Mouse (Mus musculus) intestine, embryonic 15.5 days (tissue): ENCODE results near the gene Pbx2. TPM values are rescaled to one million over a fixed set of nuclear protein-coding genes. Genes with fewer than 3 reads are reported as not detected.
A peak's percentile ranks its signal among the peaks of the same experiment; 100 is the strongest.

Experiments
- ATAC-seq: fragments of 200-750 bp; cut with Nextera tagmentation; 2 replicates; pipeline ENCODE4 v1.8.0; 2017; ENCODE audit warnings: moderate TSS enrichment, moderate library complexity
- H3K27ac ChIP-seq: fragments of 300-500 bp; sonication (generic); 2 replicates; pipeline ENCODE4 v1.5.1; 2015; ENCODE audit warnings: mild to moderate bottlenecking, inconsistent platforms
- H3K27me3 ChIP-seq: fragments of 300-500 bp; sonication (generic); replicated peaks from 2 replicates; pipeline ENCODE4 v1.6.1; 2015; ENCODE audit warnings: inconsistent platforms
- H3K36me3 ChIP-seq: fragments of 300-500 bp; sonication (generic); 2 replicates; pipeline ENCODE4 v1.6.1; 2015; ENCODE audit warnings: inconsistent platforms
- H3K4me1 ChIP-seq: fragments of 300-500 bp; sonication (generic); replicated peaks from 2 replicates; pipeline ENCODE4 v1.6.1; 2015; ENCODE audit warnings: inconsistent platforms
- H3K4me2 ChIP-seq: fragments of 300-500 bp; sonication (generic); replicated peaks from 2 replicates; pipeline ENCODE4 v1.6.1; 2015; ENCODE audit warnings: mild to moderate bottlenecking, inconsistent platforms
- H3K4me3 ChIP-seq: fragments of 300-500 bp; sonication (generic); replicated peaks from 2 replicates; pipeline ENCODE4 v1.5.1; 2015; ENCODE audit warnings: inconsistent platforms
- H3K9ac ChIP-seq: fragments of 300-500 bp; sonication (generic); 2 replicates; pipeline ENCODE4 v1.6.1; 2015; ENCODE audit warnings: inconsistent platforms
- H3K9me3 ChIP-seq: fragments of 300-500 bp; sonication (generic); 2 replicates; pipeline ENCODE4 v1.6.1; 2016; ENCODE audit warnings: inconsistent platforms
- WGBS: fragments of 180-500 bp; shearing (Covaris S2); methylation state at CpG from one replicate; pipeline ENCODE4 v1.1.7; 2015; 5-methylcytosine and 5-hydroxymethylcytosine counted together
- polyA plus RNA-seq: library from polyadenylated mRNA; unstranded; fragments of >200 nt; fragmentation: Nextera tagmentation; extraction: Ambion mirVana; gene quantifications from 2 replicates; pipeline ENCODE4 v1.2.1, GENCODE M21; 2015

Gene Pbx2
- polyA plus RNA-seq, 1 experiment from 2014 or later: 8.8 TPM

- no peak overlapping the region for H3K27ac ChIP-seq
- H3K9ac ChIP-seq: no peak overlapping the region
- H3K4me3 ChIP-seq: no peak overlapping the region
- H3K36me3 ChIP-seq: no peaks in the 10 kb centered on the region
- H3K27me3 ChIP-seq: no peaks in the 10 kb centered on the region
- WGBS: 88% methylated on average over 8 of the region's 8 CpGs
- no peaks in the 10 kb centered on the region for H3K9me3 ChIP-seq
- H3K4me2 ChIP-seq: no peak overlapping the region
- H3K4me1 ChIP-seq: peaks cover 16% of the 10 kb centered on the region
- no peak for ATAC-seq
Observed at GRCm38 (mm10) chr17:34583819-34584218, 7.2 kb upstream of the Pbx2 start.

- Histone ChIP-seq H3K4me3 (no peak overlapping the region), H3K27me3 (no peaks in the 10 kb centered on the region), H3K9ac (no peak overlapping the region), H3K36me3 (no peaks in the 10 kb centered on the region), H3K4me2 (no peak overlapping the region), H3K4me1 (peaks cover 26% of the 10 kb centered on the region), H3K27ac (no peak overlapping the region), H3K9me3 (no peaks in the 10 kb centered on the region)
- no peak for ATAC-seq
- 88% methylated on average over 8 of the region's 8 CpGs for WGBS
Observed at GRCm38 (mm10) chr17:34585121-34585520, 5.9 kb upstream of the Pbx2 start.

- Histone ChIP-seq H3K27me3 (no peaks in the 10 kb centered on the region), H3K36me3 (no peaks in the 10 kb centered on the region), H3K4me1 (peaks cover 36% of the 10 kb centered on the region), H3K9me3 (no peaks in the 10 kb centered on the region), H3K4me2 (peak overlapping the region; percentile 82), H3K27ac (peak overlapping the region; percentile 94), H3K9ac (peak overlapping the region; percentile 96), H3K4me3 (peak overlapping the region; percentile 65)
- ATAC-seq: no peak
- WGBS: 31% methylated on average over 32 of the region's 32 CpGs
Observed at GRCm38 (mm10) chr17:34585877-34586771, 4.9 kb upstream of the Pbx2 start.

GRCm38 (mm10) chr17:34586796-34587422, 4.2 kb upstream of the Pbx2 start:
- H3K27me3 ChIP-seq: no peaks in the 10 kb centered on the region
- H3K4me3 ChIP-seq: peak overlapping the region; percentile 65
- ATAC-seq: peak; percentile 88
- under 1% methylated on average over 38 of the region's 38 CpGs for WGBS
- H3K27ac ChIP-seq: peak overlapping the region; percentile 94
- peak overlapping the region; percentile 82 for H3K4me2 ChIP-seq
- peak overlapping the region; percentile 96 for H3K9ac ChIP-seq
- peaks cover 43% of the 10 kb centered on the region for H3K4me1 ChIP-seq
- H3K9me3 ChIP-seq: no peaks in the 10 kb centered on the region
- no peaks in the 10 kb centered on the region for H3K36me3 ChIP-seq

GRCm38 (mm10) chr17:34587423-34587811, 3.6 kb upstream of the Pbx2 start:
- WGBS: under 1% methylated on average over 50 of the region's 50 CpGs
- peak overlapping the region; percentile 94 for H3K27ac ChIP-seq
- peak overlapping the region; percentile 82 for H3K4me2 ChIP-seq
- peaks cover 43% of the 10 kb centered on the region for H3K4me1 ChIP-seq
- ATAC-seq: peak; percentile 90
- H3K4me3 ChIP-seq: peak overlapping the region; percentile 65
- H3K9ac ChIP-seq: peak overlapping the region; percentile 96
- no peaks in the 10 kb centered on the region for H3K36me3 ChIP-seq
- no peaks in the 10 kb centered on the region for H3K27me3 ChIP-seq
- H3K9me3 ChIP-seq: no peaks in the 10 kb centered on the region

GRCm38 (mm10) chr17:34587814-34588213, 3.3 kb upstream of the Pbx2 start:
- whole genome bisulfite sequencing: 3% methylated on average over 19 of the region's 19 CpGs
- no peak for ATAC-seq
- H3K4me2 ChIP-seq: peak overlapping the region; percentile 82
- peaks cover 43% of the 10 kb centered on the region for H3K4me1 ChIP-seq
- peak overlapping the region; percentile 65 for H3K4me3 ChIP-seq
- H3K9me3 ChIP-seq: no peaks in the 10 kb centered on the region
- no peaks in the 10 kb centered on the region for H3K36me3 ChIP-seq
- H3K27ac ChIP-seq: peak overlapping the region; percentile 94
- peak overlapping the region; percentile 96 for H3K9ac ChIP-seq
- H3K27me3 ChIP-seq: no peaks in the 10 kb centered on the region

- 69% methylated on average over 3 of the region's 3 CpGs for WGBS
- H3K27me3 ChIP-seq: no peaks in the 10 kb centered on the region
- H3K4me1 ChIP-seq: peaks cover 48% of the 10 kb centered on the region
- H3K4me2 ChIP-seq: peak overlapping the region; percentile 82; the same call in 1 of the 2 replicates
- no peak for ATAC-seq
- no peak overlapping the region for H3K27ac ChIP-seq
- H3K9ac ChIP-seq: no peak overlapping the region
- H3K9me3 ChIP-seq: no peaks in the 10 kb centered on the region
- no peaks in the 10 kb centered on the region for H3K36me3 ChIP-seq
- no peak overlapping the region for H3K4me3 ChIP-seq
Observed at GRCm38 (mm10) chr17:34588767-34589166, 2.3 kb upstream of the Pbx2 start.

- Histone ChIP-seq H3K36me3 (no peaks in the 10 kb centered on the region), H3K4me1 (peaks cover 53% of the 10 kb centered on the region), H3K4me2 (peak overlapping the region; percentile 82), H3K9me3 (no peaks in the 10 kb centered on the region), H3K27me3 (no peaks in the 10 kb centered on the region), H3K9ac (no peak overlapping the region), H3K27ac (peak overlapping the region; percentile 97), H3K4me3 (no peak overlapping the region)
- 46% methylated on average over 7 of the region's 7 CpGs for WGBS
- ATAC-seq: no peak
Observed at GRCm38 (mm10) chr17:34589206-34589605, 1.9 kb upstream of the Pbx2 start.

- Histone ChIP-seq H3K27me3 (no peaks in the 10 kb centered on the region), H3K9ac (peak within 1 kb of the TSS; percentile 17; the same call in 1 of the 2 replicates), H3K4me2 (peak within 1 kb of the TSS; percentile 82), H3K4me3 (peak within 1 kb of the TSS; percentile 88; the same call in 1 of the 2 replicates), H3K36me3 (no peaks in the 10 kb centered on the region), H3K27ac (peak within 1 kb of the TSS; percentile 97), H3K9me3 (no peaks in the 10 kb centered on the region), H3K4me1 (peaks cover 57% of the 10 kb centered on the region)
- 11% methylated on average over 7 of the region's 7 CpGs for WGBS
- no peak for ATAC-seq
Observed at GRCm38 (mm10) chr17:34589681-34590101, 1.4 kb upstream of the Pbx2 start, which contains the start of gene Gpsm3. Gene Gpsm3 (plus strand): TSS chr17:34589806.

- no peak for ATAC-seq
- peak overlapping the region; percentile 82 for H3K4me2 ChIP-seq
- H3K27me3 ChIP-seq: no peaks in the 10 kb centered on the region
- peaks cover 7% of the 10 kb centered on the region for H3K36me3 ChIP-seq
- H3K4me1 ChIP-seq: peaks cover 64% of the 10 kb centered on the region
- WGBS: 64% methylated on average over 15 of the region's 15 CpGs
- H3K4me3 ChIP-seq: peak overlapping the region; percentile 88; the same call in 1 of the 2 replicates
- H3K27ac ChIP-seq: peak overlapping the region; percentile 97
- H3K9me3 ChIP-seq: no peaks in the 10 kb centered on the region
- 0 out of 2 replicates have a peak overlapping the region, but pooled peaks have one; percentile 17 for H3K9ac ChIP-seq
Observed at GRCm38 (mm10) chr17:34590154-34590987, 695 bp upstream of the Pbx2 start.

GRCm38 (mm10) chr17:34591994-34592375, 919 bp downstream of the Pbx2 start:
- peak overlapping the region; percentile 88 for H3K4me3 ChIP-seq
- peak; percentile 66 for ATAC-seq
- peak overlapping the region; percentile 97 for H3K27ac ChIP-seq
- H3K4me2 ChIP-seq: peak overlapping the region; percentile 82
- peak overlapping the region; percentile 95 for H3K9ac ChIP-seq
- H3K4me1 ChIP-seq: peaks cover 64% of the 10 kb centered on the region
- H3K9me3 ChIP-seq: no peaks in the 10 kb centered on the region
- peaks cover 12% of the 10 kb centered on the region for H3K36me3 ChIP-seq
- WGBS: under 1% methylated on average over 33 of the region's 35 CpGs
- H3K27me3 ChIP-seq: no peaks in the 10 kb centered on the region
